Mouse (Mus musculus) neural tube, embryonic 11.5 days (tissue): Measurements from ENCODE around the gene Wfdc3. TPM values are rescaled to one million over a fixed set of nuclear protein-coding genes. Genes with fewer than 3 reads are reported as not detected.
A peak's percentile ranks its signal among the peaks of the same experiment; 100 is the strongest.

Source experiments
- ATAC-seq: fragments of 200-750 bp; cut with Nextera tagmentation; 2 replicates; pipeline ENCODE4 v1.8.0; 2017; ENCODE audit warnings: moderate number of reproducible peaks, mild to moderate bottlenecking, moderate TSS enrichment, moderate library complexity; ENCODE audit not compliant: insufficient read depth, low FRiP score, low TSS enrichment
- DNase-seq: peaks from one replicate; pipeline ENCODE4 v3.0.0-alpha.2; 2015; ENCODE audit warnings: low spot score
- H3K27ac ChIP-seq: fragments of 300-500 bp; sonication (generic); 2 replicates; pipeline ENCODE4 v1.5.1; 2014; ENCODE audit warnings: low read depth, mild to moderate bottlenecking, low read length
- H3K27me3 ChIP-seq: fragments of 300-500 bp; sonication (generic); 2 replicates; pipeline ENCODE4 v1.6.1; 2014; ENCODE audit warnings: mild to moderate bottlenecking, low read length, mixed read lengths; ENCODE audit not compliant: control insufficient read depth, insufficient read depth
- H3K36me3 ChIP-seq: fragments of 300-500 bp; sonication (generic); 2 replicates; pipeline ENCODE4 v1.6.1; 2014; ENCODE audit warnings: mild to moderate bottlenecking, low read length, moderate library complexity, mixed read lengths; ENCODE audit not compliant: control insufficient read depth, insufficient read depth
- H3K4me1 ChIP-seq: fragments of 300-500 bp; sonication (generic); 2 replicates; pipeline ENCODE4 v1.6.1; 2014; ENCODE audit warnings: low read length, mixed read lengths; ENCODE audit not compliant: control insufficient read depth, insufficient read depth
- H3K4me2 ChIP-seq: fragments of 300-500 bp; sonication (generic); 2 replicates; pipeline ENCODE4 v1.6.1; 2014; ENCODE audit warnings: low read depth, mild to moderate bottlenecking, moderate library complexity
- H3K4me3 ChIP-seq: fragments of 300-500 bp; sonication (generic); 2 replicates; pipeline ENCODE4 v1.5.1; 2014; ENCODE audit warnings: low read depth, low read length
- H3K9ac ChIP-seq: fragments of 300-500 bp; sonication (generic); 2 replicates; pipeline ENCODE4 v1.6.1; 2014; ENCODE audit warnings: mild to moderate bottlenecking, low read length
- H3K9me3 ChIP-seq: fragments of 300-500 bp; sonication (generic); 2 replicates; pipeline ENCODE4 v1.6.1; 2016; ENCODE audit warnings: low read length; ENCODE audit not compliant: control insufficient read depth
- WGBS: fragments of 180-500 bp; shearing (Covaris S2); extraction: QIAGEN DNeasy Blood & Tissue Kit; methylation state at CpG from one replicate; pipeline ENCODE4 v1.1.7; 2014; 5-methylcytosine and 5-hydroxymethylcytosine counted together
- polyA plus RNA-seq: library from polyadenylated mRNA; unstranded; fragments of >200 nt; fragmentation: Nextera tagmentation; extraction: Ambion mirVana; gene quantifications from 2 replicates; pipeline ENCODE4 v1.2.1, GENCODE M21; 2014

The Wfdc3 gene
- polyA plus RNA-seq, 1 experiment from 2014 or later, result 0.13 TPM

- Histone ChIP-seq H3K36me3 (peaks cover 30% of the 10 kb centered on the region), H3K4me3 (no peak overlapping the region), H3K4me1 (no peaks in the 10 kb centered on the region), H3K27ac (no peak overlapping the region), H3K4me2 (no peak overlapping the region), H3K27me3 (no peaks in the 10 kb centered on the region), H3K9ac (no peak overlapping the region), H3K9me3 (no peaks in the 10 kb centered on the region)
- DNase-seq (no peak), ATAC-seq (no peak)
- WGBS, result 58% methylated on average over 1 of the region's 1 CpGs
Observed at GRCm38 (mm10) chr2:164758692-164759091, 13.0 kb upstream of the Wfdc3 start.

GRCm38 (mm10) chr2:164757841-164758240 lies 12.1 kb upstream of the Wfdc3 start:
- Histone ChIP-seq H3K9me3 (no peaks in the 10 kb centered on the region), H3K27ac (no peak overlapping the region), H3K36me3 (peaks cover 30% of the 10 kb centered on the region), H3K4me1 (no peaks in the 10 kb centered on the region), H3K4me3 (no peak overlapping the region), H3K9ac (no peak overlapping the region), H3K4me2 (no peak overlapping the region), H3K27me3 (no peaks in the 10 kb centered on the region)
- DNase-seq (no peak), ATAC-seq (no peak)
- WGBS, result 87% methylated on average over 11 of the region's 11 CpGs

GRCm38 (mm10) chr2:164754800-164755199 lies 9.1 kb upstream of the Wfdc3 start:
- Histone ChIP-seq H3K27ac (no peak overlapping the region), H3K9me3 (no peaks in the 10 kb centered on the region), H3K4me2 (no peak overlapping the region), H3K27me3 (no peaks in the 10 kb centered on the region), H3K36me3 (peaks cover 26% of the 10 kb centered on the region), H3K4me1 (no peaks in the 10 kb centered on the region), H3K9ac (no peak overlapping the region), H3K4me3 (no peak overlapping the region)
- 79% methylated on average over 2 of the region's 2 CpGs for WGBS
- DNase-seq, result no peak
- no peak for ATAC-seq

- H3K36me3 ChIP-seq, result peaks cover 26% of the 10 kb centered on the region
- no peak overlapping the region for H3K27ac ChIP-seq
- WGBS, result 85% methylated on average over 11 of the region's 11 CpGs
- DNase-seq, result no peak
- no peak overlapping the region for H3K4me3 ChIP-seq
- no peak overlapping the region for H3K9ac ChIP-seq
- no peaks in the 10 kb centered on the region for H3K9me3 ChIP-seq
- H3K4me1 ChIP-seq, result no peaks in the 10 kb centered on the region
- H3K27me3 ChIP-seq, result no peaks in the 10 kb centered on the region
- no peak for ATAC-seq
- H3K4me2 ChIP-seq, result no peak overlapping the region
Observed at GRCm38 (mm10) chr2:164754105-164754504, 8.4 kb upstream of the Wfdc3 start.

- Histone ChIP-seq H3K27me3 (no peaks in the 10 kb centered on the region), H3K4me2 (no peak overlapping the region), H3K4me1 (no peaks in the 10 kb centered on the region), H3K36me3 (peaks cover 21% of the 10 kb centered on the region), H3K9ac (no peak overlapping the region), H3K4me3 (no peak overlapping the region), H3K27ac (no peak overlapping the region), H3K9me3 (no peaks in the 10 kb centered on the region)
- ATAC-seq (no peak), DNase-seq (no peak)
- WGBS, result 96% methylated on average over 2 of the region's 2 CpGs
Observed at GRCm38 (mm10) chr2:164752454-164752853, 6.7 kb upstream of the Wfdc3 start.

GRCm38 (mm10) chr2:164748991-164749390 lies 3.3 kb upstream of the Wfdc3 start:
- 92% methylated on average over 6 of the region's 6 CpGs for WGBS
- Histone ChIP-seq H3K27me3 (no peaks in the 10 kb centered on the region), H3K9ac (no peak overlapping the region), H3K36me3 (0 out of 2 replicates have a peak, but pooled peaks cover under 1% of the 10 kb centered on the region), H3K4me1 (peaks cover 10% of the 10 kb centered on the region), H3K27ac (no peak overlapping the region), H3K4me3 (no peak overlapping the region), H3K9me3 (no peaks in the 10 kb centered on the region), H3K4me2 (no peak overlapping the region)
- no peak for DNase-seq
- no peak for ATAC-seq

- ATAC-seq (no peak), DNase-seq (no peak)
- Histone ChIP-seq H3K9ac (no peak overlapping the region), H3K4me1 (peaks cover 10% of the 10 kb centered on the region), H3K4me3 (no peak overlapping the region), H3K27me3 (no peaks in the 10 kb centered on the region), H3K36me3 (no peaks in the 10 kb centered on the region), H3K9me3 (no peaks in the 10 kb centered on the region), H3K4me2 (no peak overlapping the region), H3K27ac (no peak overlapping the region)
- WGBS, result 89% methylated on average over 4 of the region's 4 CpGs
Observed at GRCm38 (mm10) chr2:164748191-164748590, 2.5 kb upstream of the Wfdc3 start.

- WGBS, result 56% methylated on average over 8 of the region's 8 CpGs
Observed at GRCm38 (mm10) chr2:164746693-164747092, 962 bp upstream of the Wfdc3 start.

GRCm38 (mm10) chr2:164744987-164745386 lies 744 bp downstream of the Wfdc3 start:
- peak overlapping the region; percentile 82; the same call in 1 of the 2 replicates for H3K9ac ChIP-seq
- no peaks in the 10 kb centered on the region for H3K27me3 ChIP-seq
- peak overlapping the region; percentile 74 for H3K4me3 ChIP-seq
- DNase-seq (no peak), ATAC-seq (no peak)
- WGBS, result 76% methylated on average over 13 of the region's 13 CpGs
- peaks cover 10% of the 10 kb centered on the region for H3K4me1 ChIP-seq
- peak overlapping the region; percentile 53 for H3K4me2 ChIP-seq
- H3K27ac ChIP-seq, result no peak overlapping the region
- H3K36me3 ChIP-seq, result no peaks in the 10 kb centered on the region
- no peaks in the 10 kb centered on the region for H3K9me3 ChIP-seq

More at GRCm38 (mm10) chr2:164746693-164747092, 962 bp upstream of the Wfdc3 start:
- DNase-seq (no peak), ATAC-seq (no peak)
- H3K9ac ChIP-seq, result peak overlapping the region; percentile 82
- no peaks in the 10 kb centered on the region for H3K9me3 ChIP-seq
- no peaks in the 10 kb centered on the region for H3K36me3 ChIP-seq
- H3K27me3 ChIP-seq, result no peaks in the 10 kb centered on the region
- no peak overlapping the region for H3K27ac ChIP-seq
- H3K4me1 ChIP-seq, result peaks cover 10% of the 10 kb centered on the region
- peak overlapping the region; percentile 53 for H3K4me2 ChIP-seq
- H3K4me3 ChIP-seq, result peak overlapping the region; percentile 74
